Mouse (Mus musculus): ENCODE measurements around the gene Aurkc.
"Not testable (repeated sequence)": the region's sequence is repeated elsewhere in the genome, so short reads cannot be mapped to it uniquely, and the experiment has no call there.

Gene Aurkc

GRCm38 (mm10) chr7:6995251-6995650 is at the start of gene Aurkc:
Aurkc (plus strand) TSS chr7:6995300.
- DNase-seq (ENCODE audit: low read depth in 1 of 2, low spot score in 2 of 2), result not testable (repeated sequence)

GRCm38 (mm10) chr7:6948061-6948460 is 47.0 kb upstream of the Aurkc start:
- not testable (repeated sequence) for DNase-seq (ENCODE audit: low read depth in 1 of 2, low spot score in 2 of 2)

DNA sequence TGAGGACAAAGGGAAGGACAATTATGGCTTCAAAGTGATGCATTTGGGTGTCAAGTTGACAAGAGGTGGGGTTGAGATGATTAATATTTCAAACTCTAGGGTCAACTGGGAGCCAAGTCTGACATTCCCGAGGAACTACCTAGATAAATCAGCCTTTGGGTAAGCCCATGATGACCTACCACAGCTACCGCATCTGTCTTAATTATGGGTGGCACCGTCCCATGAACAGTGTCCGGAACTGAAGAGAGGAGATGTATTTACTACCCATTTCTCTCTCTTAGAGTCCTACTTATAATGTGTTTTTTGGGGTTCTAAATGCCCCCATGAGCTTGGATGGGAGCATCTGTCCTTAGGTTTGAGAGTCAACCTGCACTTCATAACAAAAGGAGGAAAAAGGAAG is 38.5 kb upstream of the Aurkc start:
- DNase-seq (ENCODE audit: low read depth in 1 of 2, low spot score in 2 of 2), result no peak

GRCm38 (mm10) chr7:6958574-6958973 is 36.5 kb upstream of the Aurkc start:
- DNase-seq (ENCODE audit: low read depth in 1 of 2, low spot score in 2 of 2), result no peak

- no peak for DNase-seq (ENCODE audit: low read depth in 1 of 2, low spot score in 2 of 2)
Observed at GRCm38 (mm10) chr7:6973566-6973965, 21.5 kb upstream of the Aurkc start.

- no peak for DNase-seq (ENCODE audit: low read depth in 1 of 2, low spot score in 2 of 2)
Observed at GRCm38 (mm10) chr7:6976890-6977289, 18.2 kb upstream of the Aurkc start.

- DNase-seq (ENCODE audit: low read depth in 1 of 2, low spot score in 2 of 2), result not testable (repeated sequence)
Observed at GRCm38 (mm10) chr7:6998914-6999313, 3.8 kb downstream of the Aurkc start.

- DNase-seq (ENCODE audit: low read depth in 1 of 2, low spot score in 2 of 2), result not testable (repeated sequence)
Observed at GRCm38 (mm10) chr7:7005441-7005840, 10.3 kb downstream of the Aurkc start.

GRCm38 (mm10) chr7:7027445-7027844 is 32.3 kb downstream of the Aurkc start:
- no peak for DNase-seq (ENCODE audit: low read depth in 1 of 2, low spot score in 2 of 2)

GRCm38 (mm10) chr7:7049659-7050320 is 54.7 kb downstream of the Aurkc start:
- DNase-seq (ENCODE audit: low read depth in 1 of 2, low spot score in 2 of 2), result not testable (repeated sequence)
